Mouse (Mus musculus) cerebellum, postnatal 14 days (tissue): ENCODE measurements around the gene Zfp423.

ENCODE experiments used
- DNase-seq, 2 experiments: peaks; one replicate each; pipeline ENCODE4 v3.0.0; 2021; ENCODE audit warnings: mixed read lengths in 2 of 2

The Zfp423 gene

GRCm38 (mm10) chr8:87802571-87802970 lies 156.8 kb downstream of the Zfp423 start:
- DNase-seq, result no peak

- no peak for DNase-seq
Measured at GRCm38 (mm10) chr8:87800121-87800520, 159.3 kb downstream of the Zfp423 start.

GRCm38 (mm10) chr8:87796234-87796633 lies 163.2 kb downstream of the Zfp423 start:
- DNase-seq, result peak; percentile 71 to 72

GRCm38 (mm10) chr8:87794639-87795038 lies 164.8 kb downstream of the Zfp423 start:
- DNase-seq, result no peak

GRCm38 (mm10) chr8:87791103-87791502 lies 168.3 kb downstream of the Zfp423 start:
- no peak for DNase-seq

- no peak for DNase-seq
Measured at GRCm38 (mm10) chr8:87784641-87785439, 174.6 kb downstream of the Zfp423 start.

- no peak for DNase-seq
Measured at GRCm38 (mm10) chr8:87784227-87784626, 175.2 kb downstream of the Zfp423 start.

- DNase-seq, result no peak
Measured at GRCm38 (mm10) chr8:87783198-87783597, 176.2 kb downstream of the Zfp423 start.

GRCm38 (mm10) chr8:87777586-87777985 lies 181.8 kb downstream of the Zfp423 start:
- no peak for DNase-seq

- DNase-seq, result peak in 1 of 2 experiments; percentile 39
Measured at GRCm38 (mm10) chr8:87775889-87776288, 183.5 kb downstream of the Zfp423 start.

- DNase-seq, result no peak
Measured at GRCm38 (mm10) chr8:87774966-87775365, 184.4 kb downstream of the Zfp423 start.

- no peak for DNase-seq
Measured at GRCm38 (mm10) chr8:87772894-87773502, 186.4 kb downstream of the Zfp423 start.

- no peak for DNase-seq
Measured at GRCm38 (mm10) chr8:87767882-87768281, 191.5 kb downstream of the Zfp423 start.

GRCm38 (mm10) chr8:87765276-87765675 lies 194.1 kb downstream of the Zfp423 start:
- peak in 1 of 2 experiments; percentile 41 for DNase-seq

GRCm38 (mm10) chr8:87758750-87759149 lies 200.6 kb downstream of the Zfp423 start:
- no peak for DNase-seq

- no peak for DNase-seq
Measured at GRCm38 (mm10) chr8:87754853-87755252, 204.5 kb downstream of the Zfp423 start.

- no peak for DNase-seq
Measured at GRCm38 (mm10) chr8:87753636-87754035, 205.8 kb downstream of the Zfp423 start.

- DNase-seq, result peak; percentile 62 to 67
Measured at GRCm38 (mm10) chr8:87753148-87753547, 206.2 kb downstream of the Zfp423 start.

- DNase-seq, result no peak
Measured at GRCm38 (mm10) chr8:87752710-87753109, 206.7 kb downstream of the Zfp423 start.

- DNase-seq, result peak in 1 of 2 experiments; percentile 46
Measured at GRCm38 (mm10) chr8:87747582-87747981, 211.8 kb downstream of the Zfp423 start.

- DNase-seq, result no peak
Measured at GRCm38 (mm10) chr8:87747142-87747541, 212.3 kb downstream of the Zfp423 start.

- DNase-seq, result peak; percentile 54 to 58
Measured at GRCm38 (mm10) chr8:87746072-87746471, 213.3 kb downstream of the Zfp423 start.

- DNase-seq, result no peak
Measured at GRCm38 (mm10) chr8:87745125-87745698, 214.2 kb downstream of the Zfp423 start.

GRCm38 (mm10) chr8:87744556-87744955 lies 214.8 kb downstream of the Zfp423 start:
- no peak for DNase-seq
